Mouse (Mus musculus) large intestine, adult 2 months (tissue): ENCODE measurements around the gene Pde4d. TPM values are rescaled to one million over a fixed set of nuclear protein-coding genes. Genes with fewer than 3 reads are reported as not detected.
A peak's percentile ranks its signal among the peaks of the same experiment; 100 is the strongest.

Experiments
- DNase-seq: peaks from one replicate; pipeline ENCODE4 v3.0.0-alpha.2; 2012; ENCODE audit warnings: low read depth, low spot score
- whole genome bisulfite sequencing: fragments of 180-500 bp; shearing (Covaris S2); methylation state at CpG from one replicate; pipeline ENCODE4 v1.1.7; 2018; 5-methylcytosine and 5-hydroxymethylcytosine counted together
- polyA plus RNA-seq: library from polyadenylated mRNA; depleted of rRNA; stranded (reverse); fragments of >200 nt; gene quantifications from 2 replicates; pipeline ENCODE4 v1.2.3, GENCODE M21; 2012

The Pde4d gene
- polyA plus RNA-seq, 1 experiment: 7.7 TPM

DNA sequence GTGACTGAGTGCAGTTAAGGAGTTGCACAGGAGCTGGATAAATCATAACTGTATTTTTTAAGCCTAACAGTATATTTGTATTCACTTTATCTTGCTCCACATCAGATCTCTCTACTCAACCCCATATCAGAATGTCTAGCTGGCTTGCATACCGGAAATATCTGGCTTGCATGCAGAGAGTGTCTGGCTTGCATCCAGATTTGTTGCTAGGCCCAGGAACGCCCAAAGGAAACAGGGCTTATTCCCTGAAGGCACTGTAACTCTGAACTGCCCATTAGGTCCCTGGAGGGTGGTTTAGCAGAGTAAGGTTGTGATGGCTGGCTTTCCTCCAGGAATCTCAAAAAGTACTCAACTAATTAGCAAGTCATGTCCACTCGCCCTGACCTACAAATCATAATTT is 464.9 kb downstream of the Pde4d start:
- DNase-seq: no peak
- WGBS: 45% methylated on average over 3 of the region's 3 CpGs

DNA sequence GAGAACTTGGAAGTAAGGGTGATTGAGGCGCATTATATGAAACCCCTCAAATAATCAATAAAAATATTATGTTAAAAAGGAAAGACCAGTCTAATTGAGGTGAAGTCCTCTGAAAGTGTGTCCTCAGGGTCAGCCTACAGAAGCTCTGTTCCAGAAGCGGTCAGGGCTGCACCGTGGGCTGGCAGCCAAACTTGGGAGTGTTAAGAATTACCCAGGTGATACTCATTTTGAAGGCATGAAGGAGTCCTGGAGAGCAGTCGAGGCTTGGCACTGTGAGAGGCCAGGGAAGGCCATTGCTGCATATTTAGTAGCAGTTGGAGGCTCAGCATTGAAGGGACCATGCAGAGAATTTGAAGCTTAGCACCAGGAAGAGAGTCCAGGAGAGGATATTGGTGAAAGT is 471.4 kb downstream of the Pde4d start:
- DNase-seq: no peak
- 71% methylated on average over 4 of the region's 4 CpGs for WGBS

DNA sequence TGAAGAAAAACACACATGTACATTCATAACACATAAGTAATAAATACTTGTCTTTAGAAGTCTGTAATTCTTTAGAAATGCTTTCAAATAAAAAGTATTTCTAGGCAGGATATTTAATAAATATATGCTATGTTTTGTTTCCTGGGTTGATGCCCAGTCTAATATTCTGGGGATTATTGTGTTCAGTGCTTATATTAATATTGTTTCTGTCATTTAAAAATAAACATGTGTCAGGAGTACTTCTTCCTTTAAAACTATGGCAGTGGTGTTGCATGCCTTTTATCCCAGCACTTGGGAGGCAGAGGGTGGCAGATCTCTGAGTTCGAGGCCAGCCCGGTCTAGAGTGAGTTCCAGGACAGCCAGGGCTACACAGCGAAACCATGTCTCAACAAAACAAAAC is 485.1 kb downstream of the Pde4d start:
- DNase-seq: no peak
- 80% methylated on average over 3 of the region's 3 CpGs for WGBS

DNA sequence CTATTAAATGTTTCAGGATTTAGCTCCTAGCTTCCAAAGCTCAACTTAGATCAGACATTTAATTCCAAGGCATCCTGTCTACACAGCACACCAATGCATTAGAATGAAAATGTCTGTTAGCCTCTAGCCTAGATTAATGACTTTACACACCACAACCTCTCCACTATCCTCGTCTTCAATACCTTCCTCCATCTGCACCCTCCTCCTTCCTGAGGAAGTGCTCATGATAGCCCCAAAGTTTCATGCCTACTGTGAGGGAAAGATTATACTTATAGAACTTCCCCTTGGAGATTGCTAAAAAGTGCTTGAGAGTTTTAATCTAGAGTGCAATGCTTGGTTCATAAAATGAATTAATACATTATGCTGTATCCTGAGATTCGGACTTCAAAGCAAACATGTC is 487.5 kb downstream of the Pde4d start:
- 62% methylated on average over 2 of the region's 2 CpGs for WGBS
- DNase-seq: no peak

DNA sequence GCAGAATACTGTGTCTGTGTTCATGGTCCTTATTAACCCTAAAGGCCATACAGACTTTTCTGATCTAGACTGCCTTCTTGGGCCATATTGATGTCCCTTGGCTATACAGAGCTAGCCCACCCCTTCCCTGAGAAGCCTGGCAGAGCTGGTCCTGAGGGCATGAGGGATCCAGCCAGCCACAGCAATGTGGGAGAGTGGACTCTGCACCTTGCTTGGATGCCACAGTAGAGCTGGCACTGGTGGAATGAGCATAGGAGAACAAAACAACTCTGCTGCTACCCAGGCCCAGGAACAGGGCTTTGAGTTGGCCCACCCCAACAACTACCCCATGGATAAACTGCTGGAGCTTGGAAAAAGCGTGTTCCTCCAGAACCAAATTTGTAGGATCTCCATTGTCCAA is 503.2 kb downstream of the Pde4d start:
- WGBS: 92% methylated on average over 1 of the region's 1 CpGs
- no peak for DNase-seq

DNA sequence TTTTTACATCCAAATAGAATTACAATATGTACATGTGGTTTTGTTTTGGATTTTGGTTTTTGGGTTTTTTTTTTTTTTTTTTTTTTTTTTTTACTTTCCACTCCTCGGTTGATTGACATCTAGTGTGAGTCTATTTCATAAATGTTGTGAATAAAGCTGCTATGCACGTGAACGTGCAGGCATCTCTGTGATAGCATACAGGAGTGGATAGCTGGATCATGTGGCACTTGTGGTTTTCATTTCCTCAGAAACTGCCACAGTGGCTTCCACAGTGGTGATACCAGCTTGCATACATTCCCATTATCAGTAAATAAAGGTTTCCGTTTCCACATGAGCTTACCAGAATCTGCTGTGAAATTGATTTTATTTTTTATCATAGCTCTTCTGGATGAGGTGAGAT is 506.3 kb downstream of the Pde4d start:
- 74% methylated on average over 4 of the region's 4 CpGs for WGBS
- DNase-seq: no peak

DNA sequence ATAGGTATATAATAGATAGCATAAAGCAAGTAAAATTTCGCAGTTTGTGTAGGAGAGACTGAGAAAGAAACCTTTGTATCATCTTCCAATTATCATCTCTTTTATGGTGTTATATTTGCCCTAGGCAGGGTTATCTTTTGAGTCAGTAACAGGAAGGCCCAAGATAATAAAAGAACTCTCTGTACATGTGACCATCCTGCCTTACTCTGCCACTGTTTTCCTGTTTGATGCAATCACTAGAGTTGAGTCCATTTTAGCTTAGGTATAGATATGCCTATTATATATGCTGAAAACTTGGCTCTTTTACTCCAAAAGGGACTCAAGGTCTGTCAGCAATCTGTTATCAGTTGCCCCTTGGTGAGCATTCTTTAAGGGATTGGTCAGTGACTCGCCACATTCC is 514.3 kb downstream of the Pde4d start:
- 69% methylated on average over 2 of the region's 2 CpGs for WGBS
- DNase-seq: no peak

DNA sequence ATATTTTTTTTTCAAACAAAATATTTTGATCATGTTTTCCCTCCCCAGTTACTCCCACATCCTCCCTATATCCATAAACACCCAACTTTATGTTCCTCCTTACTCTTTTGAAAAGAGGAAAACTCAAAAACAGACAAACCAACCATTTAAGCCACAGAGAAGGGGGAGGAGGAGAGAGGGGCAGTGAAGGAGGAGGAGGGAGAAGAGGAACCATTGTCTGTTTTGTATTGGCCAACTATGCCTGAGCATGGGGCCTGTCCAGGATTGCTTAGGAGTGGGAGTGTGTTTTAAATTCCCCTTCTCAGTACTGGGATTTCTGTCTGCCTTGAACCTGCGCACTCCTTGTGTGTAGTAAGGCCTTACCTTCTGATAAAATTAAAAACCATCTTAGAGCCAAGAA is 531.4 kb downstream of the Pde4d start:
- WGBS: 100% methylated on average over 1 of the region's 1 CpGs
- no peak for DNase-seq

DNA sequence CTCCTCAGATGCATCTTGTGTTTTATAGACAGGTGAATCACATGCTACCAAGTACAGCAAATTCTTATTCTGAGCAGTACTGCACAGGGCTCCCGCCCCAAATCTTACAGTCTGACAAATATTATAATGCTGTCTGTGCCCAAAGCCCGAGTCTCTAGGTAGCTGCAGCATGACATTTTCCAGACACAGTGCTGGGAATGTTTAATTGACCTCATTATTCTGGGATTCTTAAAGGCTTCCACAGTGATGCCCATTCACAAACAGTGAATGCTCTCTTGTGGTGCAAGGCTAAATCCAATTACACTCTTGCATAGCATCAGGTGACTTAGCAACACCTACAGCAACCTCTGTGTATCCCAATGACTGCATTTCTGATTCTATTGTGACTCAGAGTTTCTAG is 549.0 kb downstream of the Pde4d start:
- no peak for DNase-seq
- WGBS: 65% methylated on average over 2 of the region's 2 CpGs

DNA sequence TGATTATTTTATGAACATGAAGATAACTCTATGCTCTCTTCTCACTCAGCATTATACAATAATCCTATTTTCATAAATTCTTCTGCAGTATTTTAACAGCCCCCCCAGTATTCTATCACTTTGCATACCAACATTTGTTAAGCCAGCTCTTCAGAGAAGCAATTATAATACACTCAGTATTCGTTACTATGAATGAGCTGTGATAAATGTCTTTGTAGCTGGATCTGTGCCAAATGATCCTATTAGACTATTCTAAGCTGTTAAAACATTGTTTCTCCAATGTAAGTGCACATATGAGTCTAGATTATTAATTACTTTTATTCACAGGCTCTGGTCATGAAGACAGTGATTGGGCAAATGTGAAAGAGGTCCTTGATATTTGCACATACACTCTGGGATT is 575.0 kb downstream of the Pde4d start:
- no peak for DNase-seq
- WGBS: 48% methylated on average over 1 of the region's 1 CpGs

DNA sequence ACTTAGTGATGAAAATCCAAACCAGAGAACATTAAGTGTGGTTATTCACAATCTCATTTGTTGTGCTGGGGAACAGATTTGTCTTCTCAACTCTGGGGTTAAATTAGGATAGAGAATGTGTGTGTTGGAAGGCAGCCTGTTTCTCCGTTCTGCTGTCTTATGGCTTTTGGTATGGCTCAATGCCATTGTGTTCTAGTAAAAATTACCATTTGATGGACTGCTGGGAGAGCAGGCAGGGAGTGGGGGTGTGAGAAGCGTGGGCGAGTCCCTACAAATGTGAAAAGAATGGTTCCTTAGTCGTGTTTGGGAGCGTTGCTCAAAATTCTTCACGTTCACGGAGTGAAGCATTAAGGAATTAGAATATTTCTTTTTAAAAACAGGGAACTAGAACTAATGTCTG is 597.4 kb downstream of the Pde4d start:
- WGBS: 57% methylated on average over 7 of the region's 7 CpGs

DNA sequence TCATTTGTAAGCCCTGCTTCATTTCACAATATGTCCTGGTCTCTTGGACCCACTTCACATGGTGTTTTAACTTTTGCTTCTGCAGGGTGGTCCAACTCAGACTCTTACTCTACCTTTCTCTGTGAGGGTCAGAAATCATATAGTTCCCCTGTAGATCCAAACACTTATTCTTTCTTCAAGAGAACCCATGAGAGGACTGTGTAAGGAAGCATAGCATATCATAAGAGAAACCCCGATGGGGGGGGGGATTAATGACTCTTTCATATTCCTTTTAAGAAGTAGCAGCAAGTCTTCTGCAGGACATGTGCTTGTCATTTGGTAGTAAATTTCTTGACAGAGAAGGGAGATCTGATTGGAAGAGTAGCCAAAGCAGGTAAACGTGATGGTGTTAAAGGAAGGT is 603.1 kb downstream of the Pde4d start:
- 77% methylated on average over 2 of the region's 2 CpGs for WGBS
- no peak for DNase-seq

More for the DNA sequence above, 597.4 kb downstream of the Pde4d start:
- no peak for DNase-seq

DNA sequence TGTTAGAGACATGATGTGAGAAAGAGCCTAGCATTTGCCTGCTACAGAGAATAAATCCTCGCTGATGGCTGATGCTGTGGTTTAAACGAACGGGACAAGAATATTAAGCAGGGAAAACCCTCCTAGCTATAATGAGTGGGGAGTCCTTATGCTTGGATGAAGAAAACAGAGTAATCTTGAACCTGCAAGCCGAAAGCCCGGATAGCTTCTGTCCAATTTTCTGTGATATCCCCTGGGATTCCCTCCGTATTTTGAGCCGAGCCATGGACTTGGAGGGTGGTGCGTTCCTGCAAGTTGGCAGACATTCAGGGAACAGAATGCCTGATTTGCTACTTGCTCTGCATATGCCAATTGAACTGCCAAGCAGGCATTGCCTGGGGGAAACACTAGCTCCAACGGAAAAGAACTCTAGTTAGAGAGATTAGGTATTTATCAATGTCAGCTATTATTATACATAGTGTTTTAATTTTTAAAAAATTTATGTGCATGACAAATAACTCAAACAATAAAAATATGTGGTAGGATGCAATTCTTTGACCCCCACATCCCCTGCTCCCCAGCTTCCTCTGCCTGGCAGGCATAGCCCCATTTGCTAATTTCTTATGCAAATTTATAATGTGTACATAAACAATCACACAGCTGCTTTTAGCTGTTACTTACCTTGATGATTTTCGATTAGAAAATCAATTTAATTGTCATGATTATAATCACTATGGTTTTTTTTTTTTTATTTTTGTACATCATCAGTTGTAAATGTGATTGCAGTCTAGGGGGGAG is 603.7 kb downstream of the Pde4d start:
- no peak for DNase-seq
- 70% methylated on average over 10 of the region's 10 CpGs for WGBS

DNA sequence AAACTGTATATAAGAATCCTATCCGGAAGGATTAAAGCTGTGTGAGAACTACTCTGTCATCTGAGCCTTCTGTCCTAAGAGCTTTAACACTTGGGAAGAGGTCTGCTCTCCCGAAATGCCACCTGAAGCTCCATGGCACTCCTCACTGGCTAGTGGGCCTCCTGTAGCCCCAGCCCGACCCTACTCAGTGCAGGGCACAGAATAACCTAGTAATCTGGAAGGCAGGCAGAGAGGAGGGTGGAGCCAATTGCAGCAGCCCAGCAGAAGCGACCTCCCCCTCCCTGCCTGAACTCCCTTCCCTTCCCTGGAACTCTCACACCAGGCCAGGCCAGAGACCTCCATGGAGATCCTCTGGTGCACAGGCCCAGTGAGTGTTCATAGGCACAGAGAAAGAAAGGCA is 608.3 kb downstream of the Pde4d start:
- DNase-seq: no peak
- WGBS: 56% methylated on average over 4 of the region's 4 CpGs

DNA sequence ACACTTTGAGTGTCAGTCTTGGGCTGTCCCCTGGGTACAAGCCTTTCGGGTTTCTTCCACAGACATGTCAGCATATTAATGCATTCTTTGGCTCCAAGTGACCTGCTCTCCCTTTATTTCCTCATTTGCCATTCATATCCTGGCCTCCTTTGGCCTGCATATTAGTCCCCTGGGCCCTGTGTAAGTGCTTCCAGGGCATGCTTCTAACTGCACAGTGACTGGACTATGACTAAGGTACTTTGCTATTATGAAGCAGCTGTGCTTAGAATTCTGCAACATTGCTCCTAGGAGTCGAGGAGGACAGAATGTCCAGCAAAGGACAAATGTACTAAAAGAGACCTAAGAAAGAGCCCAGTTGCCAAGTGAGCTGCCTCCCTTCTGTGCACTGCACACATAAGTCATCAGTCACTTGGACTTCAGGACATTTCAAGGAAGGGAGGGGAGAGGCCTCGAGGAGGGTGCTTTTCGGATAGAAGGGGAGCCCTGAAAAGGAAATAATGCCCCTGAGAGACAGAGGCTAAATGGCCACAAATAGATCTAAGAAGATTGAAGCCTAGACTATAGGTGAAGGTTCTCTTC is 616.9 kb downstream of the Pde4d start:
- DNase-seq: no peak
- 70% methylated on average over 4 of the region's 4 CpGs for WGBS

DNA sequence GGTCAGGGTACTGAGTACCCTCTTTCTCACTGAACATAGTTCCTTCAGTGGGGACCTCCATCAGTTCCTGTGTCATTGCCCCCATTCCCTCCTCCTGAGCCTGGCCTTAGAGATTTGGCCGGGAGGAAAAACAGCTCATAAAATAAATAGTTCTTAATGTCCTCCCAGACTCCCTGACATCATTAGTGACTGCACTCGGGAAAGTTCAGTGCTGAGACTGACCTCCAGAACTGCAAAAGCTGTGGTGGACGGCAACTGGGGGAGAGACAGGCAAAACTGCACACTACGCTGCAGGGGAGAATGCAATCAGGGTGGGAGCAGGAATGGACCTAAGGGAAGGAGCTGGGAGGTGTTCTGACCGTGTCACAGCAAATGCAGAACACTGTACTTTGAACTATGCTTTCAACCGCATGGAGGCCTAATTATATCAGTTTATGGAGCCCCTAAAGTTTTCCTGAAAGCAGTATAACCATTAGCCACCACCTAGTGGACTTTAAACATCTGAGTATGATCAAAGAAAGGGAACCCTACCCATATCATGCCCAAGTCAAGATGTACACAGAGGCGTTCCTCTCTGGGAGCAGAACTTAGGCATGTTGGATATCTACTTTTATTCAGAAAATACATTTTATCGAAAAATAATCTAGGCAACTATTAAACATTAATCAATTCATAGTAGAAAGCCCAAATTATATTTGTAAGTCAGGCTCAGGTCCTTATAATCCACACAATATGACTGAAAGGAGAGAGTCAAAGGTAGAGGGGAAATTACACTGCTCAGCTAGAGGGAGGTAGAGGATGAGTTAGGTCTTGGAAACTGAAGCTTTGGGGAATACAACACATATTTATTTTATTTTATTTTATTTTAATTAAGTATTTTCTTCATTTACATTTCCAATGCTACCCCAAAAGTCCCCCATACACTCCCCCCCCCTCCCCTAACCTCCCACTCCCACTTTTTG is 618.8 kb downstream of the Pde4d start:
- 18% methylated on average over 8 of the region's 8 CpGs for WGBS
- peak; percentile 82 for DNase-seq

DNA sequence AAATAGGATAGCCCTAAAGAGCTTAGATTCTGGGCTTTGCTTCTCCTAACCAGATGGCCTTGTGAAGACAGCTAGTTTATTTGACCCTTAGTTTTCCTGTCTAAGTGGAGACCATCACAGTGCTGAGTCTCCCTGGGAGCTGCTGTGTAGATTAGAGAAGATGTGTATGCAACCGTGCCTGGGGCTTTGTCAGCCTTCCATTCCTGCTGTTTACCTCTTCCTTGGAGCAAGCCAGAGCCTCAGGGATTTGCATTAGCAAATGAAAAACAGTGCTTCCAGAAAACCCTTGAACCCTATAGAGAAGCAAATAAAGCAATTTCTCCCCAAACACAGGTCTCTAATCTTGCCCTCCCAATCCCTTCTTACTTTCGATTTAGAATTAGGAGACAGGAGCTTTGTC is 623.6 kb downstream of the Pde4d start:
- 44% methylated on average over 2 of the region's 2 CpGs for WGBS

DNA sequence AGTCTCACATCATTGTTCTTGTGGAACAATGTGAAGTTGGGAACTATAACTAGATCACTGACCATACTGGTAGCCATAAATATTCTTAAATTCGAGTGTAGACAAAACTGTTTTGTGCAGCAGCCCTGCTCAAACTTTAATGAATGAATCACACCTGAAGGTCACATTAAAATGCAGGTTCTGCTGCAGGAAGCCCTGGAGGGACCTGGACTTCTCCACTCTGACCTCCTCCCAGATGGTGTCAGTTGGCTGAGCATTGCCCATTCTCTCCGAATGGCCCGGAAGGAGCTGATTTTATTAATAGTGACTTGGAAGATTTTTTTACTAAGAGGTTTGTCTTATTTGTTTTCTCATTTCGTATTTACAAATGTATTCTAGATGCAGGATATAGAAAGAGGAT is 624.3 kb downstream of the Pde4d start:
- WGBS: 68% methylated on average over 4 of the region's 4 CpGs
- DNase-seq: no peak

More for the DNA sequence above, 623.6 kb downstream of the Pde4d start:
- no peak for DNase-seq

DNA sequence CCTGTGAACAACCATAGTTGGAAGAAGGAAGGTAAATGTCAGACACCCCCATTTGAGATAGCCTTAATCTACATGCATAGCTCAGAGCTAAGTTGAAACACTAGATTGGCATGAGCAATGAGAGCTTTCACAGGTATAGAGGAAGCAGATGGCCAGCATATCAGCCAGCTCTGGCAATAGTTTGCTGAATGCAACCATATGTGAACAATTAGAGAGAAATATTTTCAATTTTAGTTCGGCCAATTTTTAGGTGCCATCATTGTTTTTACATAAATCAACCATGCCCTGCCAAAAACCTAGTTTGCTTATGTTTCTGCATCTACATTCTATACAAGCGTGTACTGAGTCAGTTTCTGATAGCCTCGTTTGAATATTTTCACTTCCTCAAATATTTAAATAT is 642.9 kb downstream of the Pde4d start:
- 80% methylated on average over 3 of the region's 3 CpGs for WGBS
- no peak for DNase-seq

DNA sequence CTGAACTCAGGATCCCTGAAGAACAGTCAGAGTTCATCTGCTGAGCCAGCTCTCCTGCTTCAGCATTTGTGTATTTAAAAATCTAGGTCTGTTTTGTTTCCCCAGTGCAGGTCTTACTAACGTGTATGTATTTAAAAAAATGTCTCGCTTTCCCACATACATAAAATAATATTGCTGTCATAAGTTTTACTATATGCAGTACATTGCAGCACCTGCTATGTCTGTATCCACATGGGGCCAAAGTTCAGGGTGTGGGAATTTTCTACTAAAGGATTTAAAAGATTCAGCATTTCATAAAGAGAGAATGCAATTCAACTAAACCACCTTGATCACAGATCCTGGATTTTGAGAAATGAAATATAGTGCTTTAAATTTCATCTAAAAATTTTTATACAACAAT is 646.9 kb downstream of the Pde4d start:
- 26% methylated on average over 2 of the region's 2 CpGs for WGBS
- DNase-seq: peak; percentile 56

DNA sequence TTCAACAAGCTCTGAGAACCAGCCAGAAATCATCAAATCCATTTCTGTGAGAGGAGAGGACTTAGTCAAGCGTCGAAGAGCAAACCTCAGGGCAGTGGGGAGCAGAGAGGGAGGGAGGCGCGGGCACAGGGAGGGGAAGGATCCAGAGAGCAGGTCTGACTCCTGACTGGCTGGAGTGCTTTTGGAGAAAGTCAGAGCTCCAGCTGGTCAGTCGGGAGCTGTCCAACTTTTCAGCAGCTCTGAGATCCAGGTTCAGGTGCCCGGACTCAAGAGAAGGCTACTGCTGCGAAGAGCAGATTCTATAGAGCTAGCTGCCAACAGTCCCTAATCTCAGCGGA is 666.2 kb downstream of the Pde4d start:
- 2% methylated on average over 8 of the region's 8 CpGs for WGBS
- no peak for DNase-seq
